In the genomic region with DNA sequence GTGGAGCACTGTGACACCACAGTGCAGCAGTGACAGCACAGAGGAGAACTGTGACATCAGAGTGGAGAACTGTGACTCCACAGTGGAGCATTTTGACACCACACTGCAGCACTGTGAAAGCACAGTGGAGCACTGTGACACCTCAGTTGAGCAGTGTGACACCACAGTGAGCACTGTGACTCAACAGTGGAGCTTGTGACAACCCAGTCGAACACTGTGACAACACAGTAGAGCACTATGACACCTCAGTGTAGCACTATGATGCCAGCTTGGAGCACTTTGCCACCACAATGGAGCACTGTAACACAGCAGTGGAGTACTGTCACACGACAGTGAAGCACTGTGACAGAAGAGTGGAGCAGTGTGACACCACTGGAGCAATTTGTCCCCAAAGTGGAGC, we compare ENCODE assay signal across 30 mouse cellular contexts.
DNase-seq lines count a peak whose midpoint lies in the region; ATAC-seq lines count a peak whose summit lies in the region.
"Had no signal": no experiment of that assay in that cellular context is flagged by ENCODE, and none has a peak within 500 bp of the region (broad histone marks: within the 10 kb centered on the region; RNA-seq: fewer than 3 reads in every experiment).

No protein-coding gene starts in this region.

- H3K9me3 ChIP-seq in intestine, embryonic 14.5 days (ENCODE audit: control insufficient read depth, low read length): 0 out of 2 replicates have a peak, but pooled peaks cover 2% of the 10 kb centered on the region
- peaks cover 6% of the 10 kb centered on the region; the same call in 1 of the 2 replicates for H3K9me3 ChIP-seq in intestine, embryonic 16.5 days (ENCODE audit: control insufficient read depth, low read length)
- H3K9me3 ChIP-seq: heart, embryonic 15.5 days; kidney, embryonic 15.5 days had no signal

- H3K4me3 ChIP-seq in intestine, embryonic 14.5 days (ENCODE audit: low read depth, low read length): no peak overlapping the region
- H3K4me3 ChIP-seq in intestine, embryonic 16.5 days (ENCODE audit: low read length): no peak overlapping the region
- H3K4me3 ChIP-seq: embryonic facial prominence, embryonic 13.5 days; erythroblast, embryonic 14.5 days; forebrain, embryonic 12.5 days; heart, embryonic 15.5 days; hindbrain, embryonic 13.5 days; kidney, embryonic 15.5 days; left cerebral cortex, adult 2 months; limb, embryonic 13.5 days; liver, embryonic 15.5 days; lung, embryonic 15.5 days had no signal

- no peak overlapping the region for H3K9ac ChIP-seq in intestine, embryonic 14.5 days (ENCODE audit: low read length)
- no peak overlapping the region for H3K9ac ChIP-seq in intestine, embryonic 16.5 days (ENCODE audit: low read depth, low read length)
- H3K9ac ChIP-seq: embryonic facial prominence, embryonic 13.5 days; forebrain, embryonic 12.5 days; heart, embryonic 15.5 days; hindbrain, embryonic 13.5 days; kidney, embryonic 15.5 days; limb, embryonic 13.5 days; liver, embryonic 15.5 days; lung, embryonic 15.5 days had no signal

- ATAC-seq in CD4-positive, CD25-positive, alpha-beta regulatory T cell, adult 4 months: no peak
- no peak for ATAC-seq in intestine, embryonic 14.5 days (replicated peaks; ENCODE audit: low FRiP score, low TSS enrichment, low read depth)
- ATAC-seq in intestine, embryonic 16.5 days: no peak
- ATAC-seq: midbrain, embryonic 16.5 days had no signal

- H3K27ac ChIP-seq in intestine, embryonic 14.5 days (ENCODE audit: low read depth): no peak overlapping the region
- no peak overlapping the region for H3K27ac ChIP-seq in intestine, embryonic 16.5 days (ENCODE audit: low read length)
- H3K27ac ChIP-seq: embryonic facial prominence, embryonic 13.5 days; forebrain, embryonic 12.5 days; heart, embryonic 15.5 days; hindbrain, embryonic 13.5 days; kidney, embryonic 15.5 days; left cerebral cortex, adult 2 months; limb, embryonic 13.5 days; liver, embryonic 15.5 days; lung, embryonic 15.5 days had no signal

- no peaks in the 10 kb centered on the region for H3K27me3 ChIP-seq in intestine, embryonic 14.5 days (replicated peaks; ENCODE audit: control insufficient read depth, insufficient read depth, low read length)
- H3K27me3 ChIP-seq in intestine, embryonic 16.5 days (replicated peaks; ENCODE audit: control insufficient read depth, insufficient read depth, low read length): no peaks in the 10 kb centered on the region
- H3K27me3 ChIP-seq: embryonic facial prominence, embryonic 13.5 days; forebrain, embryonic 12.5 days; heart, embryonic 15.5 days; hindbrain, embryonic 13.5 days; kidney, embryonic 15.5 days; limb, embryonic 13.5 days; liver, embryonic 15.5 days; lung, embryonic 15.5 days had no signal

- 63% methylated on average over 2 of the region's 2 CpGs for WGBS in intestine, embryonic 14.5 days
- WGBS in intestine, embryonic 16.5 days: 73% methylated on average over 2 of the region's 2 CpGs

- H3K4me1 ChIP-seq in intestine, embryonic 14.5 days (replicated peaks; ENCODE audit: control insufficient read depth, insufficient read depth, low read length): no peaks in the 10 kb centered on the region
- H3K4me1 ChIP-seq in intestine, embryonic 16.5 days (ENCODE audit: control insufficient read depth, insufficient read depth, low read length): no peaks in the 10 kb centered on the region
- H3K4me1 ChIP-seq: embryonic facial prominence, embryonic 13.5 days; forebrain, embryonic 12.5 days; heart, embryonic 15.5 days; hindbrain, embryonic 13.5 days; kidney, embryonic 15.5 days; limb, embryonic 13.5 days; liver, embryonic 15.5 days; lung, embryonic 15.5 days had no signal

- no peak overlapping the region for H3K4me2 ChIP-seq in intestine, embryonic 14.5 days (ENCODE audit: low read length)
- H3K4me2 ChIP-seq in intestine, embryonic 16.5 days (ENCODE audit: low read depth, low read length): no peak overlapping the region
- H3K4me2 ChIP-seq: embryonic facial prominence, embryonic 13.5 days; forebrain, embryonic 12.5 days; heart, embryonic 15.5 days; hindbrain, embryonic 13.5 days; kidney, embryonic 15.5 days; limb, embryonic 13.5 days; liver, embryonic 15.5 days; lung, embryonic 15.5 days had no signal

- peak; percentile 3 for DNase-seq in CD4-positive, CD25-positive, alpha-beta regulatory T cell, adult 2 months (ENCODE audit: low read depth, low spot score)
- peak; percentile 42 for DNase-seq in intestine, embryonic 14.5 days (ENCODE audit: low spot score)
- DNase-seq in retina, postnatal 1 day: peak; percentile 0
- DNase-seq in retina, embryonic 14.5 days (ENCODE audit: low spot score): no peak
- DNase-seq in lung, postnatal 14 days: no peak
- DNase-seq: adrenal gland, postnatal 14 days; cerebellum, adult 11-12 months; cerebellum, adult 9-11 months; embryo, embryonic 11 days; gastrocnemius, postnatal 10 days; heart, postnatal 4 days; kidney, adult 11 months; kidney, postnatal 25 days; lung, postnatal 36 days; right cerebral cortex, postnatal 4 days; thymus, adult 2 months; thymus, postnatal 4 days had no signal

- H3K36me3 ChIP-seq in intestine, embryonic 14.5 days (ENCODE audit: control insufficient read depth, insufficient read depth, low read length): no peaks in the 10 kb centered on the region
- H3K36me3 ChIP-seq in intestine, embryonic 16.5 days (ENCODE audit: control insufficient read depth, insufficient read depth, low read length): no peaks in the 10 kb centered on the region
- H3K36me3 ChIP-seq: embryonic facial prominence, embryonic 13.5 days; forebrain, embryonic 12.5 days; heart, embryonic 15.5 days; hindbrain, embryonic 13.5 days; kidney, embryonic 15.5 days; limb, embryonic 13.5 days; liver, embryonic 15.5 days; lung, embryonic 15.5 days had no signal

Comparison
In these comparisons a context has a peak if more than half of its experiments do, and no peak if none do; other contexts are left out.
1. DNase-seq: peak in CD4-positive, CD25-positive, alpha-beta regulatory T cell, adult 2 months (single experiment), intestine, embryonic 14.5 days (single experiment) and retina, postnatal 1 day (single experiment); none in retina, embryonic 14.5 days (single experiment) and lung, postnatal 14 days (single experiment).